Mouse (Mus musculus): ENCODE data around the gene Nisch.

Nisch gene

GRCm38 (mm10) chr14:31216846-31217245, at the start of gene Nisch:
Nisch (minus strand) TSS chr14:31216946.
- DNase-seq = no peak

- DNase-seq = no peak
Observed at GRCm38 (mm10) chr14:31260932-31261331, 44.2 kb upstream of the Nisch start.

DNA sequence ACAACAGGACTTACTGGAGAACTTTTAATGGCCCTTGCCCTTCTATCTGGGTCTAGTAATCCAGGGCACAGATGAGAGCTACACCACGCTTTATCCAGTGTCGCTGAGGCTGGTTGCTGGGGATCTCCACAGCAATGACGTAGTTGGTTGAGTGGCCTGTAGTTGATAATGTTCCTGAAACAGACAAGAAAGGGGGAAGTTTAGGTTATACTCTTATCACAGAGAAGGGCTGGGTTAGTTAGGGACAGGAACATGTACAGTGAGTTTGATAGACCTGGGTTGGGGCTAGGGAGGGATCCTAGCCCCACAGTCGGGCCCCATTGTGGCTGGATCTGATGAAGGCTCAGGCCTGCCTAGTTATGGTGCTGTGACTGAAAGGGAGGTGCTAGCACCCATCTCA, 43.6 kb upstream of the Nisch start:
- DNase-seq = no peak

DNA sequence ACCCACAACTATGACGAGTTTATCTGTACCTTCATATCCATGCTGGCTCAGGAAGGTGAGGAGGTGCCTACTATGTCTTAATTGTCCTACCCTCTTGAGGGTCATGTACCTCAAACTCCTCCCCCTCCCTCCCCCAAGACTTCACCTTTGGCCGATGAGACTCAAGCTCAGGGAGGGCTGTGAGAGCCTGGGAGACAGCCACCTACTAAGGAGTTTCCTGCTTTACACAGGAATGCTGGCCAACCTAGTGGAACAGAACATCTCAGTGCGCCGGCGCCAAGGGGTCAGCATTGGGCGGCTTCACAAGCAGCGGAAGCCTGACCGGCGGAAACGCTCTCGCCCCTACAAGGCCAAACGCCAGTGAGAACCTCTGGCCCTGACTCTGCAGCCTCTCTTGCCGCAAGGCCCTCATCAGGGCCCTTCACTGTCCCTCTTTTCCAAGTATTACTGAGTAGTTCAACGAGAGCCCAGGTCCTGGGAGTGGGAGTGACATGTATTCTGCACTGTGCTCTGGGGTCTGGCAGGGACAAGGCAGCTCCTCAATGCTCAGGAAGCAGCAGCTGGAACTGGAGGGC, 41.8 kb upstream of the Nisch start:
- peak; percentile 80 to 82 for DNase-seq

DNA sequence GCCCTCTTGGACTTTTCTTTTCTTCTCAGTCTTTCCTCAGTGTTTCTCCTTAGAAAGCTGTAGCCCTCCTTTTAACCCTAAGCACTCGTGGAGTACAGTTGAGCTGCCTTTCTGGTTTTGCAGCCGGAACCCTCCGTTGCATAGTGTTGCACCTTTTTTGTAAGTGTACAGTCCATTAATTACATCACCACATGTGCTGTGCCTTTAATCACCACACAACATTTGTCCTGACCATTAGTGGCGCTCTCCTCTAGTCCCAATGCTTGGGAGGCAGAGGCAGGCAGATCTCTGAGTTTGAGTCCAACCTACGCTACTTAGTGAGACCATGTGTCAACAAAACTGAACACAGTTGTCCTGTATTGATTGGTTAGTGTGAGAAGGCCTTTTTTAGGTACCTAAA, 35.3 kb upstream of the Nisch start:
- DNase-seq = no peak

GRCm38 (mm10) chr14:31251626-31252025, 34.9 kb upstream of the Nisch start:
- DNase-seq = no peak

DNA sequence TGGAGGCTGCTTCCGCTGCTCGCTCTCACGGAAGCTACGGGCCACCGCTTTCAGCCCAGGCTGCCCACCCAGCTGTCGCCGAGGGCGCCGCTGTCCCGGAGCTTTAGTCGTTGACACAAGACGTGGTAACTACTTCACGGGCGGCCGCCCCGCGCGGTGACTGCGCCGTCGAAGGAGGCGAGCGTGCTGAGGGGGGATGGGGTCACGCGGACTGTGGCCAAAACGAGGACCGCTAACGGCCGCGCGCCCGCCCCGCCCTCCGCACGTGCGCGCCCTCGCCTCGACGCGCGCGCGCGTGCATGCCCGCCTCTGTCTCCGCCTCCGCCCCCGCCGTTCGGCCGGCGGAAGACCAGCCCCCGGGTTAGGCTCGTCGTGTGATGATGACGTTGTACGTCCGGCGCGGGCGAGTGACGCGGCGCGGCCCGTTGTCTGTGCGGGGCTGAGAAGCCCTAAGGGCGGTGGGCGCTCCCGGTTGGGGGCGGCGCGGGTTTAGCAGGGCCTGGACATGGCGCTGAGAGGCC, 34.4 kb upstream of the Nisch start, which contains the start of the genes Phf7 and Bap1:
TSS of gene Phf7 (minus strand) at position 234 of the 521 bp plus-strand sequence.
TSS of gene Bap1 (plus strand) at position 367 of the 521 bp plus-strand sequence.
- DNase-seq = peak; percentile 95 to 97

- DNase-seq = no peak
Observed at GRCm38 (mm10) chr14:31250222-31251083, 33.7 kb upstream of the Nisch start.

DNA sequence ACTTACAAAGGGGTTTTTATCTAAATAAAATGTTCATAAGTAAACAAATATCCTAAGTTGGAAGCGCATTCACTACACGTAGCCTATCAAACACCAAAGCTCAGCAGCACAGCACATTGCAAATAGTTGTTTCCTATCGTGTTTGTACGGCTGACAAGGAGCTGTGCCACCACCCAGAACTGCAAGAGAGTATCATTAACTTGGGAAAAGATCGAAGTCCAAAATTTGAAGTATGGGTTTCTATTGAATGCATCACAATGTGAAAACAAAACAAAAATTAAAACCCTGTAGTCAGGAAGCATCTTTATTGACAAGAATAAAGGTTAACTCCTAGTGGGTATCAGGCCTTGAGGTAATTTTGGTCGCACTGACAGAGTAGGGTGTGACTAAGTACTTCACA, 31.6 kb upstream of the Nisch start:
- DNase-seq = no peak

DNA sequence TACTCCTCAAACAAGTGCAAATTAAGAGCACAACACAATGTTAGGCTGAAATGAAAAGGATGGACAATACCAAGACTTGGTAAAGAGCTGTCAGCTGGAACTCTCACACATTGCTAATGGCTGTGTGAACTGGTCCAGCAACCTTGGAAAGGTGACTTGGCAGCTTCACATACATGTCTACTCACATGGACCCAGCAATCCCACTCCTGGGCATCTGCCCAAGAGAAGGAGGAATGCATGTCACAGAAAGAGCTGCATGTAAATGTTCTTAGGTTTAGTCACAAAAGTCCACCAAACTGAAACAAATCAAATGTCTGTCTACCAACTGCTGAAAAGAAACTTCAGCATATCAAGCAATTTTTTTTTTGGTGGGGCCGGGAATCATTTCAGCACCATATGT, 29.2 kb upstream of the Nisch start:
- DNase-seq = no peak

GRCm38 (mm10) chr14:31244777-31245176, 28.0 kb upstream of the Nisch start:
- no peak for DNase-seq

DNA sequence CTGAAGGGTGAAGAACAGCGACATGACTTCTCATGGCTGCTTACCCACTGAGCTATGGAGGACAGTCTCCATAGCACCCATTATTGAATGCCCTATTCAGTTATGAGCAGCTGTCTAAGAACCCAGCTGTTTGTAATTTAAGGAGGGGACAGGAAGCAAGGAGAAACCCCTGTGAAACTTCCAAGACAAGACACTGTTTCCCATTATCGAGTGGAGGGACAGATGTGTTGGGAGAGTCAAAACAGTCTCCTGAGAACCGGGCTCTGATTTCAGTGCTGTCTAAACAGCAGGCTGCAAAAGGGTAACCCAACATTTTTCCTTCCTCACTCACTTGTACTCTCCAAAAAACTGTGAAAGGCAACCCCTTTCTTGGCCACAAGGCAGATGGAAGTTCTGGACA, 23.8 kb upstream of the Nisch start:
- no peak for DNase-seq

GRCm38 (mm10) chr14:31237101-31237882, 20.5 kb upstream of the Nisch start:
- DNase-seq = no peak

GRCm38 (mm10) chr14:31233996-31234591, 17.3 kb upstream of the Nisch start:
- peak; percentile 77 to 92 for DNase-seq

GRCm38 (mm10) chr14:31233070-31233995, 16.6 kb upstream of the Nisch start:
- DNase-seq = peak; percentile 54 to 71

DNA sequence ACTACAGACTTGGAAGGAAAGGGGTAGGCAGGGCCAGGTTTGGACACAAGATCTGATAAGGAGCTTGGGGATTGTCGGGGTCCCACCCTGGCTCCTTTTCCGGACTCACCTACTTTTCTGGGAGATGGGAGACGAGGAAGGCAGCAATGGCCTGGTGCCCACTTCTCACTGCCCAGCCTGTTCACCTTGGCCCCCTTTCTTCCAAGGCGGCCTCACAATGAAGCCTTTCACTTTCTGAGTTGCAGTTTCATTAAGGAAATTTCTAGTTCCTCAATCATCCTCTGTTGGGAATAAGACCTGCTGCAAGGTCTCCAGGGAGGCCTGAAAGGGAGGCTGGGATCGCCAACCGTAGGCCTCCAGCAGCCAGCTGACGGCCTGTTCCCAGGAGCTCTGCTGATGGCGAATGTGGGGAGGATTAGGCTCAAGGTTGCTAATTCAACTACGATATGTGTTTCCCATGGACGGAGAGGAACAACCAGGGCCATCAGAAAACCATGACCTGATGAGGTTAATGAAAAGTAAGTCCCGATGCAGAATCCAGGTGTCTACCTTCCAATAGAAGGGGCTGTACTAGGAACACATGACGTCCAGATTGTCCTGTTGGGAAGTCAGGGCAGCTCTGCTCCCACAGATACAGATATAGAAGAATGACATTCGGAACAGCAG, 15.8 kb upstream of the Nisch start:
- DNase-seq = peak; percentile 27 to 32

GRCm38 (mm10) chr14:31230442-31230841, 13.7 kb upstream of the Nisch start:
- DNase-seq = no peak

- DNase-seq = peak; percentile 54 to 69
Observed at GRCm38 (mm10) chr14:31228234-31228633, 11.5 kb upstream of the Nisch start.

DNA sequence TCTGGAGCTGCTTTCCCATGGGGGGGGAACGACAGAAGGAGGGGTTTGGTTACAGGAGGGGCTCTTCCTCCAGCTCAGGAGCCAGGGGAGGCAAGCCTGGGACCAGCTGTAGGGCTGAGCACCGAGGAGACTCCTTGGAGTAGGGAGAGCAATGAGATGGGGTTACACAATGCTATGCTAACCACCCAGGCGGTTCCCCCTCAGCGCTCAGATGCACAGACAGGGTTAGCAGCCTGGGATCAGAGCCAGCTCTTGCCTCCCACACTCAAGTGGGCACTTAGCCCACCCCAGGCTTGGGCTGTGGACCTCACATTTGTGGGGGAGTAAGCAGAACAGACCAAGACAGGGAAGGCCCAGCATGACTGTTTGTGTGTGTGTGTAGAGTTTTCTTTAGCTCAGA, 10.2 kb upstream of the Nisch start:
- DNase-seq = peak in 1 of 2 experiments; percentile 27

GRCm38 (mm10) chr14:31217666-31218065, 920 bp upstream of the Nisch start, which contains the start of gene Sema3g:
Sema3g (plus strand) TSS chr14:31217860.
- DNase-seq = peak; percentile 87 to 89

All from kidney, postnatal 36 days (tissue).